Mouse (Mus musculus) CH12.LX (cell line): Measurements from ENCODE around the gene Rprd1b.

Source experiments
- CTCF ChIP-seq, 2 experiments: IDR thresholded peaks in 1 of 2; conservative IDR thresholded peaks in 1 of 2; 2 replicates each; pipeline ENCODE4 v1.5.1; 2011 to 2012; ENCODE audit warnings: low read depth in 2 of 2, low read length in 2 of 2, improper control_type of control experiment in 1 of 2, inconsistent platforms in 1 of 2, mild to moderate bottlenecking in 1 of 2, moderate library complexity in 1 of 2
- E2F4 ChIP-seq: IDR thresholded peaks from 2 replicates; pipeline ENCODE4 v1.6.1; 2011; ENCODE audit warnings: low read depth, low read length, improper control_type of control experiment; ENCODE audit not compliant: insufficient replicate concordance
- EP300 ChIP-seq: IDR thresholded peaks from 2 replicates; pipeline ENCODE4 v1.6.1; 2011; ENCODE audit warnings: low read length, improper control_type of control experiment
- JUN ChIP-seq: IDR thresholded peaks from 2 replicates; pipeline ENCODE4 v1.6.1; 2011; ENCODE audit warnings: low read depth, mild to moderate bottlenecking, low read length, improper control_type of control experiment, moderate library complexity; ENCODE audit not compliant: insufficient read depth
- MAX ChIP-seq: IDR thresholded peaks from 2 replicates; pipeline ENCODE4 v1.6.1; 2011; ENCODE audit warnings: low read length, improper control_type of control experiment
- MEF2A ChIP-seq: IDR thresholded peaks from 2 replicates; pipeline ENCODE4 v1.6.1; 2014; ENCODE audit warnings: low read depth, mild to moderate bottlenecking, inconsistent platforms, low read length, improper control_type of control experiment, borderline replicate concordance
- MYC ChIP-seq: IDR thresholded peaks from 2 replicates; pipeline ENCODE4 v1.6.1; 2011; ENCODE audit warnings: low read depth, mild to moderate bottlenecking, improper control_type of control experiment, low read length
- PAX5 ChIP-seq: IDR thresholded peaks from 2 replicates; pipeline ENCODE4 v1.6.1; 2012; ENCODE audit warnings: low read length, inconsistent platforms, mixed read lengths
- SMC3 ChIP-seq: IDR thresholded peaks from 2 replicates; pipeline ENCODE4 v1.6.1; 2011; ENCODE audit warnings: low read depth, low read length, improper control_type of control experiment
- TCF12 ChIP-seq: IDR thresholded peaks from 2 replicates; pipeline ENCODE4 v1.6.1; 2014; ENCODE audit warnings: low read depth, mild to moderate bottlenecking, inconsistent platforms, low read length, improper control_type of control experiment
- UBTF ChIP-seq: IDR thresholded peaks from 2 replicates; pipeline ENCODE4 v1.6.1; 2012; ENCODE audit warnings: low read depth, mild to moderate bottlenecking, inconsistent platforms, low read length, improper control_type of control experiment, moderate library complexity
- ZC3H11A ChIP-seq: IDR thresholded peaks from 2 replicates; pipeline ENCODE4 v1.6.1; 2012; ENCODE audit warnings: low read depth, mild to moderate bottlenecking, inconsistent platforms, low read length, improper control_type of control experiment
- ZKSCAN1 ChIP-seq: IDR thresholded peaks from 2 replicates; pipeline ENCODE4 v1.6.1; 2012; ENCODE audit warnings: low read depth, inconsistent platforms, low read length, improper control_type of control experiment, borderline replicate concordance

GRCm38 (mm10) chr2:158120211-158120610 is 91.9 kb downstream of the Rprd1b start:
- no peak for TF ChIP-seq E2F4
- no peak for TF ChIP-seq CTCF (conservative IDR thresholded peaks at IDR 0.05 in 1 of 2, IDR thresholded peaks at IDR 0.05 in 1 of 2; ENCODE audit: low read depth in 2 of 2, low read length in 2 of 2)
- TF ChIP-seq MYC, result no peak
- no peak for TF ChIP-seq ZKSCAN1
- no peak for TF ChIP-seq ZC3H11A
- TF ChIP-seq EP300, result no peak
- no peak for TF ChIP-seq SMC3
- TF ChIP-seq MEF2A, result no peak
- TF ChIP-seq JUN, result no peak
- TF ChIP-seq UBTF, result no peak
- TF ChIP-seq MAX, result no peak
- no peak for TF ChIP-seq PAX5
- TF ChIP-seq TCF12, result no peak
